Mouse (Mus musculus) gastrocnemius, postnatal 4 days (tissue): Measurements from ENCODE around the gene Mfsd6l. TPM values are rescaled to one million over a fixed set of nuclear protein-coding genes. Genes with fewer than 3 reads are reported as not detected.

Experiments
- DNase-seq, 2 experiments: peaks; one replicate each; pipeline ENCODE4 v3.0.0; 2021 to 2022; ENCODE audit warnings: low spot score in 2 of 2, mixed read lengths in 2 of 2
- long read RNA-seq, 2 experiments: library from polyadenylated mRNA; stranded (forward); transcript quantifications; one replicate each; pipeline ENCODE4 v2.0.0; 2021
- total RNA-seq, 2 experiments: library from RNA; stranded (reverse); gene quantifications; 2 replicates each; pipeline ENCODE4 v1.2.3; 2021

Gene Mfsd6l
- total RNA-seq: under 1 TPM in 1 of 2 experiments, not detected in 1; 0.21 TPM
- long read RNA-seq, experiment 1: 0 reads
- long read RNA-seq, experiment 2: 0 reads

GRCm38 (mm10) chr11:68555918-68556584, at the start of gene Mfsd6l:
Mfsd6l (plus strand) TSS chr11:68556186.
- DNase-seq: no peak

GRCm38 (mm10) chr11:68507246-68507645, 48.7 kb upstream of the Mfsd6l start:
- DNase-seq: no peak

GRCm38 (mm10) chr11:68508619-68509018, 47.4 kb upstream of the Mfsd6l start:
- no peak for DNase-seq

- no peak for DNase-seq
These were observed 46.8 kb upstream of the Mfsd6l start for GRCm38 (mm10) chr11:68509194-68509593.

DNA sequence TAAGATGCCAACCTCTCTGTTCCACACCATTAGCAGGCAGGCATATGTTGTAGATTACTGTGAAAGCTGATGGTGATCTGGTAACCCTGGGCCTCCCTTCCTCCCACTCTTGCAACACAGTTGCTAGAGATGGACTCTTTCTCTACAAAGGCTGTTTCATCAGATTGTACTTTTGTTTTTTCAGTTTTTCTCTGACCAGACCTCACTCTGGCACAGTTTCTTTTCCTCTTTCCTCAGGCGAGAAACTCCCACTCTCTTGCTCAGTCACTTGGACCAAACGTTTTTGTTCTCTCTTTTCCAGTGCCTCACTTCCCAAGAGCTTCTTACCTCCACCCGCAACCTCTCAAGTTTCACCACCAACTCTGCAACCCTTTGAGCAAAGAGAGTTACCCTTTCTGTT, 42.0 kb upstream of the Mfsd6l start:
- DNase-seq: no peak

- DNase-seq: no peak
These were observed 36.6 kb upstream of the Mfsd6l start for GRCm38 (mm10) chr11:68519362-68519761.

DNA sequence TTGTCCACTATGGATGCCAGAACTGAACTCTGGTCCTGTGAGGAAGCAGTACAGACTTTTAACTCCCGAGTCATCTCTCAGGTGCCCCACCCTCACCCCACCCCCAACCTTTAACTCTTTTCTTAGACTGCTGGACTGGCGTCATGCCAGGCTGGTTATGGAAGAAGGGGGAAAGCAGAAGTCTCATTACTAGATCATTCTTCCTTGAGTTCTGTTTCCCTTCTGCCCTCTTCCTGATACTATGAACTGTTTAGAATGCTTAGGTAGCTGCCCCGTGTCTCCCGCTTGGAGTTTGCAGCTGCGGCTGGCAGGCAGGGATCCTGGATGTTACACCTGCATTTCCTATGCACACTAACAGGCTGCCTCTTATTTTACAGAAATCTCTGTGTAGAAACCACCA, 36.2 kb upstream of the Mfsd6l start:
- no peak for DNase-seq

DNA sequence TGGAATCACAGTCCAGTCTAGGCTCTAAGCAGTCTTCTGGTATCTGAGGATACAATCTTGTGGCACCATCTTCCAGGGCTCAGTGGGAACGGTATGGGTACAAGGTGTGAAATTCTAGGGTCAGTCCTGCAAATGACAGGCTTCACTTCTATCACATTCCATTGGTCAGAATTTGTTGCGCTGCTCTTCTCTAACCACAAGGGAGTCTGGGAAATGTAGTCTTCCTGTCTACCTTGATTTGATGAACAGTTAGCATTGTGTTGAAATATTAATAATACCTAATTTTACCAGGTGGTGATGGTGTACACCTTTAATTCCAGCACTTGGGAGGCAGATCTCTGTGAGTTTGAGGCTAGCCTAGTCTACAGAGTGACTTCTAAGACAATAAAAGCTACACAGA, 35.5 kb upstream of the Mfsd6l start:
- no peak for DNase-seq

DNA sequence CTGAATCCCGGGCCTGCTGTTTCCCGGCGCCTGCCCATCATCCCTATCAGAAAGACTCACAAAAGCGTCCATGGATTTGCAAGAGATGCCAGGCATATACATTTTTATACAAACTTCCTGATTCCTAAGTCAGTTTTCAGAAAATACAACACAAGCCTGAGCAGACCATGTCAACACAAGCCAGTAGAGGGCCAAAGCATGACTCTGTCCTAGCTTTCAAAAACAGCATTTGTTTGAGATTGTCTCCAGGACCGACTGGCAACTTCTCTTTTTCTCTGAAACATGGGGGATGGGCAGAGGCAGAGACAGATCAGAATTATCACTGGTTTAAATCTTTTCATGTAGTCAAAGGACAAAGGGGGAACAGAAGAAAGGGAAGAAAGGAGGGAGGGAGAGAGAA, 34.6 kb upstream of the Mfsd6l start:
- DNase-seq: no peak

DNA sequence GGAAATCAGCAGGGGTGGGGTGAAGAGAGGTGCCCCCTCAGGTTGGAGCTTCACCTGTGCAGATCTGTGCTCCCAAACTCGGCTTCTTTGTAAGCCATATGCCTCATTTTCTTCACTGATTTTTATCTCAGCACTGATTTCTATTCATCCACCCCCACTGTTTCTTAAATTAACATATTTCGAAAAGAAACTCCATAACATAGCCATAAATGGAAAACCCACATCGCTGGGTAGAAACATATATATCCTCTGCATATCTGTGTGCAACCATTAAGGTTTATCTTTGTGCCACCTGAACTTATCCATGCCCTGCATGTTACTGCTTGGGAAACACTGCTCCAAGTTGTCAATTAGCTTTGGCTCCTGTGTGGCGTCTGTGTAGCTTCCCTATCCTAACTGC, 29.5 kb upstream of the Mfsd6l start:
- no peak for DNase-seq

DNA sequence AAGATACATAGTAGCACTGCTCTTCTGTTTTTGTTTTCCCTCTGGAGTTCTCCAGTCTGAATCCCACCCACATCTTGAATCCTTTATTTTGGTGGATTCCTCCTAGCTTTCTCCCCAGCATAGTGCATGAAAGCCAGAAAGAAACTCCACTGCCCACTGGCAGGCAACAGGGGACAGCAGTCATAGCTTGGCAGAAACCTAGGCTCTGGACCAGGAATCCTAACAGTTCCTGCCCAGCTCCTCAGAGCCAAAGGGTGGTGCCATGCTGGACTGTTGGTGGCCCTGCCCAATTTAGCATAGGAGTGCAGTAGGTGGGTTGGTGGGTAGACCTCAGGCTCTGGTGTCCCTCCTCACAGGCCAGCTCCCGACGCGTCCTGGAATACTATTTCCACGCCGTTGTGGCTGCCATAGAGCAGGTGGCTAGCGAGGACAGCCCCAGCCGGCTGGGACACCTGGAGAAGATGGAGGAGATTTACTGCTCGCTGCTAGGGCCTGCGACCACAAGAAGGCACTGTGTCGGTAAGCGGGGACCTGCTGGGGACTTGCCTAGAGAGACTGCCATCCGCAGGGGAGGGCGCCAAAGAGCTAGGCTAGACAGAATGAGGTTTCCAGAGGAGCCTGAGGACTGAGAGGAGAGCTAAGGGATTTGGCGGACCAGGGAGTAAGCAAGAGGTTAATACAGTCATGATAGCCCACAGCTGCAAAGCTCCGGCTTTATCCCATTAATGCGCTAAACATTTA, 24.8 kb upstream of the Mfsd6l start:
- DNase-seq: peak; percentile 39 to 62

GRCm38 (mm10) chr11:68531941-68532535, 23.9 kb upstream of the Mfsd6l start:
- no peak for DNase-seq

DNA sequence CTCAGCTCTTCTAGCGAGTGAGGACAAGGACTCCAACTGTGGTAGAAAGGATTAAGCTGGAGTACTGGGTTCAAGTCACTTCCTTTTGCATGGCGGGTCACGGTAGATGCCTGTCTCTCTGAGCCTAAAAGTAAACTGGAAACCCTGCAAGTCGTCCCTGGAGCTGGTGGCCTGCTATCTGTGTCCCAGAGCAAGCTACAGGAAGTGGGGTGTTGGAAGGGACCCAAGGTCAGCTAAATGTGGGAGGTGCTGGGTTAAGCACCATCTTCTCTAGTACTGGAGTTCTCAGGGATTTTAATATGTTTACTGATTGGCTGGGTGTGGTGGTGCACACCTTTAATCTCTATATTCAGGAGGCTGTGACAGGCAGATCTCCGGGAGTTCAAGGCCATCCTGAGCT, 23.2 kb upstream of the Mfsd6l start:
- DNase-seq: no peak

DNA sequence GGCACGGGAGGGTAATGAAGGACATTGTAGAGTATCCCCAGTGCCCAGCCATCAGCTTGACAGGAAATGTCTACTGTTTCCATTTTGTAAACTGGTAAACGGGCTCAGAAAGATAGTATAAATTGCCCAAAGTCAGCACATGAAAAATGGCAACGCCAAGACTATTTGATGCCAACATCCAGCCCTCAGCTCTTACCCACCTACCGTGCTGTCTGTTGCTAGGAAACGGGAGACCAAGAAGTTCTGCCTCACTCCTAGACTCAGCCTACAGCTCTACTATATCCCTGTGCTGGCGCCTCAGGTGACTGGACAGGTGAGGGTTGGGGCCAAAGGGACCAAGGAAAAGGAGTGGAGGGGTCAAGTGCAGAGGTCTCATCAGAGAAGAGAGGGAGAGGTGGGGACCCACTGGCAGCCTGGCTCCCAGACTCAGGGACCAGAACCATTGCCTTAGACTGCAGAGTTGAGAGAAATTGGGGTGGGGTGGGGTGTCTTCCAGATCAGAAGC, 22.0 kb upstream of the Mfsd6l start:
- no peak for DNase-seq

- no peak for DNase-seq
These were observed 20.0 kb upstream of the Mfsd6l start for GRCm38 (mm10) chr11:68536026-68536425.

DNA sequence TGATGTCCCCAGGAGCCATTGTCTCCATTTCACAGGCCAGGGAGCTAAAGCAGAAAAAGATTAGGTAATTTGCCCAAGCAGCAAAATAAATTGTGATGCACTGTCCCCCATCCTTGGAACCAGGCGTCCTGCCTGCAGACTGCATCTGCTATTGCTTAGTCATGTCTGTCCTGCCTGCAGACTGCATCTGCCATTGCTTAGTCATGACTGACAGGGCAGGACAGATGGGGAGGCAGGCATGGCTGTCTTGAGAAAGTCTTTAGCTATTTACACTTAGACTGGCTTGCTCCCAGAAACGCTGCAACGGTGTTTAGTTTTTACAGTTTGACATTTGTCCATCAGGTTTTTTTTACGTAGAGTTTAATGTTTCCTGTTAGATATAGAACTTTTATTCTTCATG, 19.5 kb upstream of the Mfsd6l start:
- DNase-seq: no peak

DNA sequence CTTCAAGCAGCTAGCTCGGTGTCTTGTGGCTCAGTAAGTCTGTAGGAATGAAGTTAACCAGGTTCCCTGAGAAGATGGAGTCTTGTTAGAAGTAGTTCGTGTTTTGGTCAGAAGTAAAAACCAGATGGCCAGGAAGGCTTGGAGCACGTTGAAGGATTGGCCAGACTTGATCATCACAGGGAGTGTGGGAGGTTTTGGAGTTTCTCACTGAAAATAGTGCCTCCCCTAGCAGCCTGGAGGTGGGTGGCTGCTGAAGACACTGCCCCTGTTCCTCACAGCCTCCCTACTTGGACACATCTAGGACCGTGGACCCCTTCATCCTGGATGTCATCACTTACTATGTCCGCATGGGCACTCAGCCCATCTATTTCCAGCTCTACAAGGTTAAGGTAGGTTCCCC, 16.4 kb upstream of the Mfsd6l start:
- DNase-seq: no peak

DNA sequence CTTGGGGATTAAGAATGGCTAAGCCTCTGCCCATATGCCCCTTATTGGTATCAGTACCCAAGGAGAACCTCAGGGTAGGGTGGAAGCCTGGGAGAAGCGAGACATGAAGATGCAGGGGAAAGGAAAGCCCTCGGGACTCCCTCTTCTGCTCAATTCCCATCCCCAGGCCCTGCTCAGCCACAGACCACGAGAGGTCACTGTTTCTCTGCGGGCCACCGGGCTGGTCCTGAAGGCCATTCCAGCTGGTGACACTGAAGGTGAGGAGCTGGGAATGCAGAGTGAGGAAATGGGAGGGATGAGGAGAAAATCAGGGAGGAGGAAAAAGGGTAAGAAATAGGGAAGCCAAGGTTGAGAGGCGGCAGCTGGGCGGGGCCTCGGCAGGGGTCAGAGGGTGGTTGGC, 11.4 kb upstream of the Mfsd6l start:
- peak in 1 of 2 experiments; percentile 36 for DNase-seq

- no peak for DNase-seq
These were observed 10.8 kb upstream of the Mfsd6l start for GRCm38 (mm10) chr11:68545172-68545571.

GRCm38 (mm10) chr11:68545682-68546222, 10.2 kb upstream of the Mfsd6l start:
- DNase-seq: no peak

- no peak for DNase-seq
These were observed 8.5 kb upstream of the Mfsd6l start for GRCm38 (mm10) chr11:68547484-68547883.

- no peak for DNase-seq
These were observed 6.4 kb upstream of the Mfsd6l start for GRCm38 (mm10) chr11:68549597-68549996.
